Mouse (Mus musculus): ENCODE measurements at regions not wholly inside any gene's neighbourhood (a gene's known extent, or its start where the extent isn't known, plus 50 kb on each side); places are given as distances from the start of the nearest gene placed in this dataset.

- DNase-seq, result no peak
Measured at GRCm38 (mm10) chrX:9738904-9739303, 76.1 kb upstream of the Dynlt3 start.

DNA sequence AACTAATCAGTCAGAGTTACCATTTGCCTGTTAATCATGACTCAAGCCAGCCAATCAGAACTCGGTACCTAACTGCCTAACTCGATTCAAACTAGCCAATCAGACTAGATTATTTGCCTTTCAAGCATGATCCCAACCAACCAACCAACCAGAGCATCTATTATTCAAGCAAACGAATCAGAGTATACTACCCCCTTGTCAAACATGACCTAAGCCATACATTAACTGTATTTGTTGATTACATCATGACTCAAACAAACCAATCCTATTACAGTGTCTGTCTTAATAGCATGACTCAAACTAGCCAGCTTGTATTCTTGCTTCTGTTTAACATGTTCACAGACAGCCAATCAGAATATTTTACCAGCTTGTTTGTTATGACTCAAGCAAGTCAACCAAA is 79.7 kb upstream of the Dynlt3 start:
- DNase-seq, result no peak
- intact Hi-C loops (cut with DNase I), result no loop called here

More at GRCm38 (mm10) chrX:9738904-9739303, 76.1 kb upstream of the Dynlt3 start:
- intact Hi-C loops (cut with DNase I), result no loop called here

DNA sequence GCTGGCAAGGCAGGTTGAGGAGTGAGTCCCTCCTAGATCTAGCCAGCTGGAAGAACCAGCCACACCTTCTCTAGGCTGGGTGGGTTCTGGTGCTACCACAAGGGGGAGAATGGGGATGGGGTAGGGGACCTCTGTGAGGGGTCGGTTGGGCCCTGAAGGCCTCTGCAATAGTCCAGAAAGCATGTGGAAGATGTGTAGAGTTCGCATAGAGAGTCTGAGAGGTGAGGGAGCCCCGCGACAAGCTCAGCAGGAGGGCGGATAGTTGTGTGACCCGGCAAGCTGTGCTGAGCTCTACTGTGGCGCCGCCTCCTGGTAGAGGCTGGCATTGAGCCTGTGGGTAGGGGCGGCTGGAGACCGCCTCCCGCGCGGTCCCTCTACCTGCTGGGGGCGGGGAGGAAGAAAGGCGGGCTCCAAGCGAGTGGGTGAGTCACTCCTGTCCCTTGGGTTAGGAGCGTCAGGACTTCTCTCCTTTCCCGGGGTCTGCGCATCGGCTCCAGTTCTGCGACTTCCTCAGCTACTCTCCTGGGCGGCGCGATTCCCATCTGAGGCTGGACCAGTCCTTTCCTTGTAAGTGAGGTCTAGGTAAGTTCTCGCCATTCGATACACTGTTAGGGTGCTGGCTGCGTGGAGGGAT is 84.6 kb upstream of the Dynlt3 start:
- intact Hi-C loops (cut with DNase I), result no loop called here
- peak in 1 of 2 experiments; percentile 3 for DNase-seq

GRCm38 (mm10) chrX:9752954-9753572 is 90.3 kb upstream of the Dynlt3 start:
- intact Hi-C loops (cut with DNase I), result no loop called here

GRCm38 (mm10) chrX:9769540-9769939 is 77.2 kb upstream of the Hypm start:
- no peak for DNase-seq
- intact Hi-C loops (cut with DNase I), result no loop called here

More at GRCm38 (mm10) chrX:9752954-9753572, 90.3 kb upstream of the Dynlt3 start:
- no peak for DNase-seq

DNA sequence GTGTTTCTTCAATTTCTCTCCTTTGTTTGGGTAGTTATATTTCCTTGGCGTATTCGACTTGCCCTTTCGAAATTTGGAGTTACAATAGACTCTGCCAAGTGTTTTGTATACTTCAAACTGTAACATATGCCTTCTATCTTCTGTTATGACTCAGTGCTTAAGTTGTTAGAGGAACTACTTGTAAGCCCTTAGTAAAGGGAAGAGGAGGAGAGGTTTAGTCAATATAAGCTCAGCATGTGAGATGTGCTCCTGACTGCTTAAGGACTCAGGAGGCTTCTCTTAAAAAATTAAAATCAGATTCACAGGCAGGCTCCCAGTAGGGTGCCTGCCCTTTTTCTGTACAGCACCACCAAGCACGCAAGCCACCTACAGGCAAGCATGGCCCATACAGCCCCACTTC is 69.2 kb upstream of the Hypm start:
- DNase-seq, result no peak
- intact Hi-C loops (cut with DNase I), result no loop called here

DNA sequence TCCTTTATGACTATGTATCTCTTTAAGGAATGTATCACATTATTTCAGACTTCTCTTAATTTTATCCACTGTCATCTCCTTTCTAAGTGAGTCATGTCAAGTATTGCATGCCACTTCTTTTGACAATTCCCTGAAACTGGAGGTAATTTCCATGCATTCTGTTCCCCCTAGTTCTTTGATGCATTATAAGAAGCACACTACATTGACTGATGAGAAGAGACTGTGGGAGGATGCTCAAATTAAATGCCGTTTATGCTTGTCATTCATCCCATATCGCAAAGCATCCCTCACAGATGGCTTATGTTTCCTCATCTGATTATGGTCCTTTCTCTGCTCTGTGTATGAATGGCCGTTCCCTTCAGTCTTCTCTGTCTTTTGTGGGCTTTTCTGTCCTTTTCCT is 57.2 kb upstream of the Hypm start:
- intact Hi-C loops (cut with DNase I), result no loop called here
- DNase-seq, result no peak

Data from heart, postnatal 10 days (tissue).